Mouse (Mus musculus): ENCODE data around the gene Ntmt1. TPM values are rescaled to one million over a fixed set of nuclear protein-coding genes. Genes with fewer than 3 reads are reported as not detected.

The Ntmt1 gene
- total RNA-seq, 2 experiments from 2014 or later, result 23.4 to 27.8 TPM

DNA sequence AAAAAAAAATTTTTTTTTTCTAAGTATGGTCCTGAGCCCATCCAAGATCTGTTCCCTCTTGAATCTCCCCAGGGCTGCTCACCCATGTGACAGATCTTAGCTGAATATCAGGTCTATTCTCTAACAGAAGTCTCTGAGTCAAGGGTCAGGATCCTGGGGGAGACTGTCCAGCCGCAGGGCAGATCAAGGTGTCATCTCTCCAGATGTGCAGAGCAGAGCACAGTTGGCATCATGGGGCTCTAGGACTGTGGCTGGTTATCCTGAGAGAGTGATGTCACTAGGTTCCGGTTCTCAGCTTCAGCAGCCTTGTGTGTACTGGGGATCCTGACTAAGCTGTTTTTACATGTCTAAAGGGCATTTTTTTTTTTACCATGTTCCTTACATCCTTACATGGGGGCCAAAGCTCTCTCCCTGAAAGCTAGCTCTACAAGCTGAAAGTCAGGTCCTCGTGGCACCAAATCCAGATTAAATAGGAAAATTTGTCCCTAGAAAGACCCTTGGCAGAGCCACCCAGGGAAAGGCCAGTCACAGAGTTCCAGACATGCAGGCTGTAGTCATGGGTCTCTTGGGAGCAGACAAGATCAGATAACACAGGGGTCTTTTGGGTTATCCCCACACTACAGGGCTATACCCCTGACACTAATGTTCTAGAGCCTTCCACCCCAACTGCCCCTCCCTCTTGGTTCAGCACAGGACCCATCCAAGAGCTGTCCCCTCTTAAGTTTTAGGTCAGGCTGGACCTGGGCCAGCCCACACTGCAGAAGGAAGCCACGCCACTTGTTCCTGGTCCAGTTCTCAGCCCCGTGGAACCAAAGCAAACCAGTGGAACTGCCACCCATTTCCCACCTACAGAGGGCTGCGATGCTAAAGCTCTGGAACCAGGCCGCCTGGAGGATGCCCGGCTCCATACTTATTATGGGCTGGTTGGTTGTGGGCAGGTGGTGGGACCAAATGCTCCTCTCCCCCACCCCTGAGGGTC, 25.0 kb upstream of the Ntmt1 start:
- peak in 1 of 2 experiments; percentile 24 for DNase-seq
- intact Hi-C loops (cut with DNase I), result no loop called here

- peak; percentile 72 to 75 for DNase-seq
- intact Hi-C loops (cut with DNase I), result no loop called here
Measured at GRCm38 (mm10) chr2:30783346-30783745, 24.3 kb upstream of the Ntmt1 start.

GRCm38 (mm10) chr2:30784078-30784994, 23.3 kb upstream of the Ntmt1 start:
- intact Hi-C loops (cut with DNase I), result no loop called here
- peak; percentile 47 to 50 for DNase-seq

GRCm38 (mm10) chr2:30787466-30787865, 20.2 kb upstream of the Ntmt1 start:
- no peak for DNase-seq
- intact Hi-C loops (cut with DNase I), result no loop called here

- intact Hi-C loops (cut with DNase I), result loop anchor here (2.0 kb wide), 1 partner anchor 71 kb away; no protein-coding TSS in a partner anchor
- DNase-seq, result no peak
Measured at GRCm38 (mm10) chr2:30792061-30792460, 15.6 kb upstream of the Ntmt1 start.

DNA sequence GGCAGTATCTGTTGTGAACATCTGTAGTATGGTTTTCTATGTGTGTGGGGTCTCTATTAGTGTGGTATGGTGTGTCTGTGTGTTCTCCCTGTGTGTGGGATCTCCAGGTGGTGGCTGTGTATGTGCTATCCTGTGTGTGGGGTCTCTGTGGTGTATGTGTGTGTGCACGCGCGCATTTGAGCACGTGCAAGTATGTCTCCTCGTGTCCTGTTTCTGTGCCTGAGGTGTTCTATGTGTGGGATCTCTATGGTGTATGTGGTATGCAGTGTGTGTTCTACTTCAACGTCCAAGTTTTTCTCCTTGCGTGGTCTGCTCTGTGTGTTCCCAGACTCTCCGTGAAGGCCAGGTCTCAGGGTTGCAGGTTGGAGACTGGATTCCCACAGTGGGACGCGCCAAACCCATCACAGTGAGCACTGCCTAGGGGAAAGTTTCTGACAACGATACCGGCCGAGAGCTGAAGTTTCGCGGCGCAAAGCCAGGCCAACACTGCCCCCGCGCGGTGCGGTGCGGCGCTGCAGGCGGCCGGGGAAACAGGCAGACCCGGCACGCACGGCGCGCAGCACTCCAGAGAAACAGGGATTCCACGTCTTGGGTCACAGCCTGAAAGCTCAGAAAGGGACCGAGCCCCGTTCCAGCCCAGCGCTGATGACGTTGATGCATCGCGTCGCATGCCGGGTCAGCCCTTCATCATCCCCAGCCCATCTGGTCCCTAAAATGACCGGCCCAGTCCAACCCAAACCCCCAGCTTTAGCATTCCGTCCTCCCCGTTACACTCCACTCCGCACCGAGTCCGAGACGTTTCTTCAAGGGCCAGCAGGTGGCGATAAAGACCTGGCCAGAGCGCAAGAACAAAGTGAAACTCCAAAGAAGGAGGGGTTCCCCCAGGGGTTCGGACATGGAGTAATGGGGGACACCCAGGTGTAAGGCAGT, 13.2 kb upstream of the Ntmt1 start:
- intact Hi-C loops (cut with DNase I), result loop anchor here (1.0 to 2.0 kb wide), 5 partner anchors 82 to 358 kb away; no protein-coding TSS in a partner anchor
- peak; percentile 100 for DNase-seq

GRCm38 (mm10) chr2:30795271-30795888, 12.2 kb upstream of the Ntmt1 start:
- intact Hi-C loops (cut with DNase I), result loop anchor here (2.0 kb wide), 4 partner anchors 83 to 359 kb away; no protein-coding TSS in a partner anchor

DNA sequence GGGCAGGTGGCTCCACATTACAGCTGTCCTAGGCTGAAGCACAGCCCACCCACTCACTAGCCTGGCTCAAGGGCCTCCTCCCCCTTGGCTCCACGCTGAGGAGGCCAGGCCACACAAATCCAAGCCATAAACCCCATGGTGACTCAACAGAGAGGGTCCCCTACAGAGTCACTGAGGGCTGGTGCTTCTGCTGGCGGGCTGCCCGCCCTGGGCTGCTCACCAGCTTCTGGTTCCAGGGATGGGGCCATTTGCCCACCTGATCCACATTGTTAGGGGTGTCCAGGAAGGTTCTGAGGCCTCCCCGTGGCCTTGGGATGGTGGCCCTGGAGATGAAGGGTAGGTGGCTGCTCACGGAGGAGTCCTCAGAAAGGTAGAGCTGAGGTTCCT, 11.7 kb upstream of the Ntmt1 start:
- no peak for DNase-seq
- intact Hi-C loops (cut with DNase I), result loop anchor here (2.0 kb wide), 4 partner anchors 83 to 359 kb away; no protein-coding TSS in a partner anchor

More at GRCm38 (mm10) chr2:30795271-30795888, 12.2 kb upstream of the Ntmt1 start:
- DNase-seq, result no peak

DNA sequence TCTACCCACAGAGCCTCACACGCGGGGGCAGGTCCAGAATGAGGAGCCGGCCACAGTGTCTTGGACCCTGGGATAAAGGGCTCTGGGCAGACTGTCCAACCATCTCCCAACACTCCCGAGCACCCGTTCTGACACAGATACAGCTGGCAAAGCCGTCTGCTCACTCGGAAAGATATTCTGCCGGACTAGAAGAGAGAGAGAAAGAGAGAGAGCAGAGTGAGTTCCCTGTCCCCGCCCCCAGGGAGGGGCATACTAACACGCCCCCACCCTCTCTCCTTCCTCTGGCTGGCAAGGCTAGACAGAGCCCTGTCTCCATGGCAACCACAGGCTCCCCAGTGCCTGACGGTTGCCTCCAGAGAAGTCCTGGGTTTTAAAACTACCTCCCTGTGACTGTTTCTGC, 11.2 kb upstream of the Ntmt1 start:
- intact Hi-C loops (cut with DNase I), result no loop called here
- DNase-seq, result peak; percentile 61 to 67

GRCm38 (mm10) chr2:30799456-30799855, 8.2 kb upstream of the Ntmt1 start:
- intact Hi-C loops (cut with DNase I), result no loop called here
- no peak for DNase-seq

DNA sequence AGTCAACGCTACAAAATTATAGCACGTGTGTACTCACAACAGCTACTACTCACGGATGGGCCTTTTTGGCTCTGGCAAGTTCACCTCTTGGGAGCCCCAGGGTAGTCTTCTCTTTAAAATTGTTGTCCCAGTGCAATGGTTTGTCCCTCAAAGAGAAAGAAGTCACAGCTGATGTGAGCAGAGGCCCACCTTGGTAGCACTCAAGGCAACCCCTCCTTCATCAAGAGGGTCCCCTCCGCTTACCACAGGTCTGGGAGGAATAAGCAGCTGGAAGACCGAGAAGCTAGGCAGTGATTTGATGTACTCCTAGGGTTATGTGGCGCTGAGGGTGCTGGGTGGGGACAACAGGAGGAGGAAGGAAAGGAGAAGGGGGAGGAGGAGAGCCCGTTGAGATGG, 7.0 kb upstream of the Ntmt1 start:
- intact Hi-C loops (cut with DNase I), result no loop called here
- DNase-seq, result no peak

DNA sequence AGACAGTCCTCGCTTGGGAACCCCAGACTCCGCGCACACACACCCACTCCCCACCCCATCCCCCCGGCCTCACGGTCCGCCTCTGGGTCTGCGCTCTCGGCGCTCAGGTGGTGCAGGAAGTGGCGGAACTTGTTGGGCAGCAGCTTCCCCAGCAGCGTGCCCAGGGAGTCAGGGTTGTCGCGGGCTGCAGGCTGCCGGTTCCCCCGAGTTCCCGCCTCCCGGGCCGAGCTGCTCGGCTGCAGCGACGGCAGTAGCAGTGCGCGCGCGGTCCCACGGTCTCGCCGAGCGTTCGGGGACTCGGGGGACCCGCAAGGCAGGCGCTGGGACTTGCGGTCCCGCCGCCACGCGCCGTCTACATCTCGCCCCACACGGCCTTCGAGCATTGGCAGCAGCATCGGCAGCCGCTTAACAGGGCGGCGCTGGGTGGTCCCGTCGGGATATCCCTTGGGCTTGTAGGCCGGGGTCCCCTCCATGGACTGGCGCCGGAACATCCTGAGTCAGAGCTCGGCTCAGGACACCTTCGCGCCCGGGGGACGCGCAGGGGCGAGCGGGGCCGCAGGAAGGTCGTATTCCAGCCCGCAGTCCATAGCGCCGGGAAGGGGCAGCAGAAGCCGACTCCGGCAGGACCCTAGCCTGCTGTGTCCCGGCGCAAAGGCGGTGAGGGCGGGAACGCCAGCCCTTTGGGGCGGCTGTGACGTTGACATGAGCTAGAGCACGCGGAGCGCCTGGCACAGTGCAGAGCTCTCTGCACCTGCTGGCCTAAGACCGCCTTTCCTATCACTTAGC, 6.4 kb upstream of the Ntmt1 start:
- intact Hi-C loops (cut with DNase I), result no loop called here
- DNase-seq, result peak; percentile 30 to 47

DNA sequence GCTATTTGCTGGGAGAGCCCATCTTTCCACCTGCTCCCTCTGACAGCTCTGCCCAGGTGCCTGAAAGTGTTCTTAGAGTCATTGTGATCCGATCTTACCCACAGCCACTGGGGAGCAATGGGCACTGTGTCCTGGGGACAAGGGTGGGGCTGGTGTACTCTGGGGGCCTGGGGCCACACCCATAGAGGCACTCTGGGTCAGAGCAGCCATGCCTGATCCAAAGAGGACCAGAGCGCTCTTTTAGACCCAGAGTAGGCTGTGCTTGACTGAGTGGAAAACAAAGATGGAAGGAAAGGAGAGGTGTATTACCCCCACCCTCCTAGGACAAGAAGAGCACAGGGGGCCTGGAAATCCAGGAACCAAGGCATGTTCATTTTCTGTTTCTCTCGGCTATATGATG, 4.0 kb upstream of the Ntmt1 start, which contains the start of gene 1700001O22Rik:
1700001O22Rik (minus strand) TSS at position 58 of the 400 bp plus-strand sequence.
- intact Hi-C loops (cut with DNase I), result no loop called here

GRCm38 (mm10) chr2:30805983-30806382, 1.6 kb upstream of the Ntmt1 start:
- intact Hi-C loops (cut with DNase I), result no loop called here
- DNase-seq, result no peak

More for the DNA sequence above, 4.0 kb upstream of the Ntmt1 start, which contains the start of gene 1700001O22Rik:
- no peak for DNase-seq

GRCm38 (mm10) chr2:30807147-30807647, 429 bp upstream of the Ntmt1 start:
- DNase-seq, result no peak
- intact Hi-C loops (cut with DNase I), result no loop called here

DNA sequence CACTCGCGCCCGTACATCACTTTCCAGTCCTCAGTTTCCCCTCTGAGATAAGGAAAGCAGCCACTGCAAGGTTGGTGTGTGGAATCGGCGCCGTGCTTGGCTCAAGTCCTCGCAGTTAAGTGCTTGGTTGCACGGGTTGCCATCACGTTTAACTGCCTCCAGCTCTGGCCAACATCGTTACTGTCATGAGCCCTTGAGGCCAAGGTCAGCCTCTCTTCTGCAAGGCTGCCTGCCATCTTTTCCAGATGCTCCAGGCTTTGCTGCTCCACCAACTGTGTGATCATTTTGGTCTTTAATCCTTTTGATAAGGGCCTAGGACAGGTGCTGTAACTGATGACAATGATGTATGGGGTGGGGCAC, 650 bp downstream of the Ntmt1 start:
- DNase-seq, result no peak

GRCm38 (mm10) chr2:30809503-30809902, 1.9 kb downstream of the Ntmt1 start:
- intact Hi-C loops (cut with DNase I), result no loop called here
- DNase-seq, result no peak

More for the DNA sequence above, 650 bp downstream of the Ntmt1 start:
- intact Hi-C loops (cut with DNase I), result no loop called here

GRCm38 (mm10) chr2:30810573-30810972, 2.9 kb downstream of the Ntmt1 start:
- intact Hi-C loops (cut with DNase I), result no loop called here
- DNase-seq, result no peak

Measured in heart, postnatal 36 days (tissue).